Mouse (Mus musculus) stomach, postnatal 0 days (tissue): ENCODE results near the gene Bglap3.
"Not testable (repeated sequence)": the region's sequence is repeated elsewhere in the genome, so short reads cannot be mapped to it uniquely, and the experiment has no call there.

Experiments
- CTCF ChIP-seq: IDR thresholded peaks from 2 replicates; pipeline ENCODE4 v1.5.1; 2016; ENCODE audit warnings: antibody characterized with exemption, low read depth, mild to moderate bottlenecking, moderate library complexity
- EP300 ChIP-seq: optimal IDR thresholded peaks from 2 replicates; pipeline ENCODE3; 2016; ENCODE audit warnings: antibody characterized with exemption

- not testable (repeated sequence) for TF ChIP-seq CTCF, EP300
These were observed 5.6 kb downstream of the Bglap3 start for GRCm38 (mm10) chr3:88366830-88367428.
